Comparison of ENCODE assay signal across 14 mouse cellular contexts in the genomic region with DNA sequence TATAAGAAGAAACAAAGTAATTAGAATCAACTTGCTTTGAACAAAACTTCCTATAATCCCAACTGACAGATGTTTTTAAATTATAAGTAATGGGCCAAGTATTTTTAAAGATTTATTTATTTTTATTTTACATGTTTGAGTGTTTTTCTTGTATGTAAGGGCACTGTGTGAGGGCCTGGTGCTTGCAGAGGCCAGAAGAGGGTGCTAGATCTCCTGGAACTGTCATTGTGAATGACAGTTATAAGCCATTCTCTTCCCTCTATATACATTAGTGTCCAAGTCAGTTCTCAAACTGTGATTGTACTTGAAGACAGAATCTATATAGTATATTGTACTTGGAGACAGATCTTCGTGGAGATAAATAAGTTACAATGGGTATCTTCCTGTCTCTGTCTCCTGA.
A peak's percentile ranks its signal among the peaks of the same experiment; 100 is the strongest.
DNase-seq lines count a peak whose midpoint lies in the region; ATAC-seq and TF ChIP-seq lines count a peak whose summit lies in the region.
"Had no signal": no experiment of that assay in that cellular context is flagged by ENCODE, and none has a peak within 500 bp of the region (broad histone marks: within the 10 kb centered on the region; RNA-seq: fewer than 3 reads in every experiment).

No protein-coding gene starts in this region.

- TF ChIP-seq CTCF in hindbrain, postnatal 0 days (IDR thresholded peaks at IDR 0.05; ENCODE audit: low read depth), result peak; percentile 41
- TF ChIP-seq CTCF in midbrain, postnatal 0 days (IDR thresholded peaks at IDR 0.05), result peak; percentile 57

- DNase-seq in hindbrain, postnatal 0 days (ENCODE audit: low spot score), result peak; percentile 12
- no peak for DNase-seq in hindbrain, embryonic 10.5 days (ENCODE audit: low spot score)
- DNase-seq in midbrain, postnatal 0 days (ENCODE audit: low spot score), result peak; percentile 15
- DNase-seq in adipocyte (ENCODE audit: low spot score), result peak; percentile 11
- no peak for DNase-seq in urinary bladder, postnatal 36 days (ENCODE audit: low spot score in 2 of 2)
- no peak for DNase-seq in adrenal gland, postnatal 36 days
- no peak for DNase-seq in left cerebral cortex, postnatal 36 days (ENCODE audit: low spot score in 2 of 2)
- DNase-seq: cerebellum, postnatal 36 days; heart, adult 11 months; liver, embryonic 13.5 days; right cerebral cortex, postnatal 4 days; thymus, postnatal 14 days had no signal

- H3K36me3 ChIP-seq in hindbrain, postnatal 0 days (ENCODE audit: insufficient read depth, low read length), result no peaks in the 10 kb centered on the region
- no peaks in the 10 kb centered on the region for H3K36me3 ChIP-seq in hindbrain, embryonic 10.5 days
- H3K36me3 ChIP-seq in midbrain, postnatal 0 days (ENCODE audit: insufficient read depth, low read length), result no peaks in the 10 kb centered on the region
- no peaks in the 10 kb centered on the region for H3K36me3 ChIP-seq in midbrain, embryonic 13.5 days
- H3K36me3 ChIP-seq: liver, embryonic 13.5 days had no signal

- intact Hi-C loops in left cerebral cortex, postnatal 36 days (cut with DNase I), result no loop called here

- H3K9ac ChIP-seq in hindbrain, postnatal 0 days (replicated peaks; ENCODE audit: low read length), result no peak overlapping the region
- H3K9ac ChIP-seq in midbrain, postnatal 0 days (replicated peaks; ENCODE audit: low read length, poor library complexity, severe bottlenecking), result no peak overlapping the region
- no peak overlapping the region for H3K9ac ChIP-seq in midbrain, embryonic 13.5 days (replicated peaks)
- H3K9ac ChIP-seq: liver, embryonic 13.5 days had no signal

- no peak overlapping the region for H3K4me3 ChIP-seq in hindbrain, postnatal 0 days (ENCODE audit: low read length)
- no peak overlapping the region for H3K4me3 ChIP-seq in hindbrain, embryonic 10.5 days
- H3K4me3 ChIP-seq in midbrain, postnatal 0 days (ENCODE audit: low read depth, low read length), result no peak overlapping the region
- no peak overlapping the region for H3K4me3 ChIP-seq in midbrain, embryonic 13.5 days (replicated peaks)
- H3K4me3 ChIP-seq: liver, embryonic 13.5 days had no signal

- no peak overlapping the region for H3K27ac ChIP-seq in hindbrain, postnatal 0 days
- H3K27ac ChIP-seq in hindbrain, embryonic 10.5 days, result no peak overlapping the region
- H3K27ac ChIP-seq in midbrain, postnatal 0 days (ENCODE audit: low read depth, low read length), result no peak overlapping the region
- H3K27ac ChIP-seq in midbrain, embryonic 13.5 days, result no peak overlapping the region
- H3K27ac ChIP-seq: liver, embryonic 13.5 days had no signal

- no peaks in the 10 kb centered on the region for H3K27me3 ChIP-seq in hindbrain, postnatal 0 days (ENCODE audit: insufficient read depth, low read length)
- no peaks in the 10 kb centered on the region for H3K27me3 ChIP-seq in hindbrain, embryonic 10.5 days (ENCODE audit: insufficient read depth, poor library complexity, severe bottlenecking)
- no peaks in the 10 kb centered on the region for H3K27me3 ChIP-seq in midbrain, postnatal 0 days (ENCODE audit: insufficient read depth, low read length)
- no peaks in the 10 kb centered on the region for H3K27me3 ChIP-seq in midbrain, embryonic 13.5 days
- H3K27me3 ChIP-seq: liver, embryonic 13.5 days had no signal

- ATAC-seq in hindbrain, postnatal 0 days, result no peak
- no peak for ATAC-seq in midbrain, postnatal 0 days (ENCODE audit: low FRiP score)
- ATAC-seq in midbrain, embryonic 13.5 days, result no peak
- ATAC-seq: inflammation-experienced regulatory T-cells, adult 6 months had no signal

- WGBS in hindbrain, postnatal 0 days, result 61% methylated on average over 1 of the region's 1 CpGs
- WGBS in hindbrain, embryonic 10.5 days, result 49% methylated on average over 1 of the region's 1 CpGs
- 49% methylated on average over 1 of the region's 1 CpGs for whole genome bisulfite sequencing in midbrain, postnatal 0 days
- WGBS in midbrain, embryonic 13.5 days, result 63% methylated on average over 1 of the region's 1 CpGs

- no peaks in the 10 kb centered on the region for H3K9me3 ChIP-seq in hindbrain, postnatal 0 days (ENCODE audit: low read length)
- no peaks in the 10 kb centered on the region for H3K9me3 ChIP-seq in hindbrain, embryonic 10.5 days
- H3K9me3 ChIP-seq in midbrain, postnatal 0 days (ENCODE audit: low read length), result no peaks in the 10 kb centered on the region
- H3K9me3 ChIP-seq in midbrain, embryonic 13.5 days, result no peaks in the 10 kb centered on the region
- H3K9me3 ChIP-seq: liver, embryonic 13.5 days had no signal

- no peaks in the 10 kb centered on the region; the same call in 1 of the 2 replicates for H3K4me1 ChIP-seq in hindbrain, postnatal 0 days (ENCODE audit: insufficient read depth, low read length)
- 0 out of 2 replicates have a peak, but pooled peaks cover 4% of the 10 kb centered on the region for H3K4me1 ChIP-seq in hindbrain, embryonic 10.5 days (replicated peaks)
- no peaks in the 10 kb centered on the region for H3K4me1 ChIP-seq in midbrain, postnatal 0 days (ENCODE audit: insufficient read depth, low read length)
- no peaks in the 10 kb centered on the region for H3K4me1 ChIP-seq in midbrain, embryonic 13.5 days (replicated peaks)
- H3K4me1 ChIP-seq: liver, embryonic 13.5 days had no signal

- no peak overlapping the region for H3K4me2 ChIP-seq in hindbrain, postnatal 0 days (ENCODE audit: low read depth, low read length)
- H3K4me2 ChIP-seq in midbrain, postnatal 0 days (ENCODE audit: low read depth, low read length, poor library complexity, severe bottlenecking), result no peak overlapping the region
- no peak overlapping the region for H3K4me2 ChIP-seq in midbrain, embryonic 13.5 days (replicated peaks)
- H3K4me2 ChIP-seq: liver, embryonic 13.5 days had no signal

Comparison
In these comparisons a context has a peak if more than half of its experiments do, and no peak if none do; other contexts are left out.
1. DNase-seq: peak in hindbrain, postnatal 0 days (single experiment), midbrain, postnatal 0 days (single experiment) and adipocyte (single experiment); none in hindbrain, embryonic 10.5 days (single experiment), urinary bladder, postnatal 36 days (0 of 2), adrenal gland, postnatal 36 days (0 of 2) and left cerebral cortex, postnatal 36 days (0 of 2).